In the genomic region with DNA sequence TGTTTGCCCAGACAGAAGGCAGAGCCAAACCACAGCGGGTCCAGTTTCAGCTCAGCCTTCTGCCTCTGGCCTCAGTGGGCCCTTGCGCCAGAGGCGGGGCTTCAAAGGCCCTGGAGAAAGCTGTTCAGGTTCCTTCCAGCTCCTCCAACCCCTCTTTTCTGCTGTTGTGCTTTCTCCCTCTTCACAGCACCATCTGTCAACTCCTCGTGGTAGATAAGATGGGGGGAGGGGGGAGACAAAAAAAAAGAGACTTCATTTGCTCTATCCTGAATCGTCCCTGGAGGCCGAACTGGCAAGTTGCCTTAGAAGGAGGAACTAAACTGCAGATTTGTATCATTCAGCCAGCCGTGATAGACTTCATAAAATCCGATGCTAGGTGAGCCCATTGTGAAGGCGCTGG, we compare ENCODE assay signal across 28 mouse cellular contexts. TPM values are rescaled to one million over a fixed set of nuclear protein-coding genes. Genes with fewer than 3 reads are reported as not detected.
A peak's percentile ranks its signal among the peaks of the same experiment; 100 is the strongest.
DNase-seq lines count a peak whose midpoint lies in the region; ATAC-seq lines count a peak whose summit lies in the region.
"Had no signal": no experiment of that assay in that cellular context is flagged by ENCODE, and none has a peak within 500 bp of the region (broad histone marks: within the 10 kb centered on the region; RNA-seq: fewer than 3 reads in every experiment).

No protein-coding gene starts in this region.

- H3K27me3 ChIP-seq in heart, embryonic 10.5 days (ENCODE audit: insufficient read depth, poor library complexity, severe bottlenecking) = no peaks in the 10 kb centered on the region
- no peaks in the 10 kb centered on the region for H3K27me3 ChIP-seq in lung, embryonic 16.5 days (ENCODE audit: control insufficient read depth, insufficient read depth, low read depth, low read length)
- H3K27me3 ChIP-seq in liver, embryonic 11.5 days (replicated peaks; ENCODE audit: control insufficient read depth, insufficient read depth, low read length) = no peaks in the 10 kb centered on the region
- H3K27me3 ChIP-seq: embryonic facial prominence, embryonic 15.5 days; heart, embryonic 12.5 days; midbrain, embryonic 15.5 days; stomach, embryonic 15.5 days had no signal

- peaks cover 16% of the 10 kb centered on the region for H3K4me1 ChIP-seq in heart, embryonic 10.5 days
- H3K4me1 ChIP-seq in lung, embryonic 16.5 days (replicated peaks; ENCODE audit: control insufficient read depth, insufficient read depth, low read length) = peaks cover 7% of the 10 kb centered on the region
- no peaks in the 10 kb centered on the region; the same call in 1 of the 2 replicates for H3K4me1 ChIP-seq in liver, embryonic 11.5 days (replicated peaks; ENCODE audit: control insufficient read depth, insufficient read depth, low read length)
- H3K4me1 ChIP-seq: midbrain, embryonic 15.5 days; stomach, embryonic 15.5 days had no signal

- peak; percentile 52; the same call in 1 of the 2 replicates for ATAC-seq in lung, embryonic 16.5 days (ENCODE audit: low read depth)
- no peak for ATAC-seq in liver, embryonic 11.5 days (replicated peaks; ENCODE audit: low FRiP score)
- ATAC-seq: inflammation-experienced regulatory T-cells, adult 6 months; midbrain, embryonic 15.5 days had no signal

- H3K9me3 ChIP-seq in heart, embryonic 10.5 days = no peaks in the 10 kb centered on the region
- H3K9me3 ChIP-seq in lung, embryonic 16.5 days (ENCODE audit: control insufficient read depth, low read length) = no peaks in the 10 kb centered on the region
- no peaks in the 10 kb centered on the region for H3K9me3 ChIP-seq in liver, embryonic 11.5 days (ENCODE audit: control insufficient read depth, low read length)
- H3K9me3 ChIP-seq: embryonic facial prominence, embryonic 15.5 days; heart, embryonic 12.5 days; midbrain, embryonic 15.5 days; stomach, embryonic 15.5 days had no signal

- DNase-seq in embryo, embryonic 11 days = peak; percentile 9
- DNase-seq in embryo, embryonic 10.5 days (ENCODE audit: low spot score) = no peak
- peak; percentile 63 for DNase-seq in heart, embryonic 10.5 days (ENCODE audit: low spot score)
- DNase-seq in heart, postnatal 25 days (ENCODE audit: low spot score) = no peak
- DNase-seq in lung, postnatal 36 days = no peak
- DNase-seq in brain, adult 2 months (ENCODE audit: low read depth, low spot score) = peak; percentile 28
- no peak for DNase-seq in liver, embryonic 11.5 days (ENCODE audit: low spot score)
- DNase-seq: cerebellum, adult 9-10 months; heart, postnatal 14 days; kidney, adult 2 months; kidney, postnatal 14 days; layer of hippocampus, postnatal 36 days; lung, adult 18-20 months; right cerebral cortex, postnatal 25 days; thymus, adult 2 months had no signal

- no peak overlapping the region for H3K27ac ChIP-seq in heart, embryonic 10.5 days
- no peak overlapping the region for H3K27ac ChIP-seq in lung, embryonic 16.5 days (ENCODE audit: low read length)
- H3K27ac ChIP-seq in liver, embryonic 11.5 days (ENCODE audit: low read depth, low read length) = no peak overlapping the region
- H3K27ac ChIP-seq: embryonic facial prominence, embryonic 15.5 days; layer of hippocampus, adult 2 months; midbrain, embryonic 15.5 days; stomach, embryonic 15.5 days had no signal

- intact Hi-C loops in heart, postnatal 25 days (cut with DNase I) = no loop called here

- no peaks in the 10 kb centered on the region for H3K36me3 ChIP-seq in heart, embryonic 10.5 days
- no peaks in the 10 kb centered on the region for H3K36me3 ChIP-seq in lung, embryonic 16.5 days (ENCODE audit: control insufficient read depth, insufficient read depth, low read length)
- H3K36me3 ChIP-seq in liver, embryonic 11.5 days (ENCODE audit: control insufficient read depth, insufficient read depth, low read length) = no peaks in the 10 kb centered on the region
- H3K36me3 ChIP-seq: embryonic facial prominence, embryonic 15.5 days; heart, embryonic 12.5 days; midbrain, embryonic 15.5 days; stomach, embryonic 15.5 days had no signal

- H3K4me3 ChIP-seq in heart, embryonic 10.5 days = no peak overlapping the region
- no peak overlapping the region for H3K4me3 ChIP-seq in lung, embryonic 16.5 days (ENCODE audit: low read length)
- H3K4me3 ChIP-seq in liver, embryonic 11.5 days (ENCODE audit: low read depth, low read length) = no peak overlapping the region
- H3K4me3 ChIP-seq: embryonic facial prominence, embryonic 15.5 days; heart, embryonic 12.5 days; layer of hippocampus, adult 2 months; midbrain, embryonic 15.5 days; stomach, embryonic 15.5 days had no signal

- H3K9ac ChIP-seq in lung, embryonic 16.5 days (ENCODE audit: low read length) = no peak overlapping the region
- H3K9ac ChIP-seq in liver, embryonic 11.5 days (ENCODE audit: low read depth, low read length) = no peak overlapping the region
- H3K9ac ChIP-seq: embryonic facial prominence, embryonic 15.5 days; heart, embryonic 12.5 days; midbrain, embryonic 15.5 days; stomach, embryonic 15.5 days had no signal

- H3K4me2 ChIP-seq in lung, embryonic 16.5 days (ENCODE audit: low read depth, low read length) = no peak overlapping the region
- H3K4me2 ChIP-seq in liver, embryonic 11.5 days = no peak overlapping the region
- H3K4me2 ChIP-seq: embryonic facial prominence, embryonic 15.5 days; heart, embryonic 12.5 days; midbrain, embryonic 15.5 days; stomach, embryonic 15.5 days had no signal

- 32% methylated on average over 9 of the region's 9 CpGs for WGBS in heart, embryonic 10.5 days
- WGBS in lung, embryonic 16.5 days = 42% methylated on average over 9 of the region's 9 CpGs
- 36% methylated on average over 9 of the region's 9 CpGs for WGBS in liver, embryonic 11.5 days

RNA-seq across cellular contexts. Expression of a gene that starts 27.8 kb away (rescaled TPM):
- polyA plus RNA-seq in heart, embryonic 10.5 days (2016; fragmentation: Nextera tagmentation; extraction: Ambion mirVana) = not detected in 2 replicates
- total RNA-seq in heart, postnatal 25 days (2021) = not detected
- 2.2 and 2.6 TPM in 2 replicates for polyA plus RNA-seq in lung, embryonic 16.5 days (2015; fragmentation: Nextera tagmentation; extraction: Ambion mirVana)
- 0.14 TPM in 1 of 2 replicates, not detected in the other for polyA plus RNA-seq in liver, embryonic 11.5 days (2014; fragmentation: Nextera tagmentation; extraction: Ambion mirVana)
- total RNA-seq: adrenal gland, postnatal 36 days; gastrocnemius, adult 8-10 months; granulocyte monocyte progenitor cell, adult 5-6 weeks; heart, postnatal 14 days; layer of hippocampus, adult 2 months; layer of hippocampus, postnatal 36 days; liver, adult 2 months; megakaryocyte progenitor cell, adult 5-6 weeks had no signal
- polyA plus RNA-seq: heart, embryonic 12.5 days; inflammation-experienced regulatory T-cells, adult 6 months; spleen, adult 2 months had no signal

Comparison
In these comparisons a context has a peak if more than half of its experiments do, and no peak if none do; other contexts are left out.
1. DNase-seq: peak in embryo, embryonic 11 days (single experiment), heart, embryonic 10.5 days (single experiment) and brain, adult 2 months (single experiment); none in embryo, embryonic 10.5 days (single experiment), heart, postnatal 25 days (single experiment), lung, postnatal 36 days (single experiment) and liver, embryonic 11.5 days (single experiment).